ENCODE assay signal across 32 mouse cellular contexts in genomic region chr6:99677325-99677724, GRCm38 (mm10). TPM values are rescaled to one million over a fixed set of nuclear protein-coding genes. Genes with fewer than 3 reads are reported as not detected.
"Had no signal": no experiment of that assay in that cellular context is flagged by ENCODE, and none has a peak within 500 bp of the region (broad histone marks: within the 10 kb centered on the region; RNA-seq: fewer than 3 reads in every experiment).

No protein-coding gene starts in this region.

- H3K36me3 ChIP-seq: heart, embryonic 13.5 days; heart, embryonic 15.5 days; hindbrain, embryonic 13.5 days; hindbrain, embryonic 15.5 days; limb, embryonic 10.5 days; limb, embryonic 12.5 days had no signal

- H3K27me3 ChIP-seq: hindbrain, embryonic 13.5 days; limb, embryonic 12.5 days had no signal

- DNase-seq: forebrain, postnatal 0 days; gastrocnemius, postnatal 14 days; gastrocnemius, postnatal 36 days; heart, adult 18-20 months; heart, postnatal 14 days; heart, postnatal 36 days; kidney, adult 11 months; kidney, adult 2 months; kidney, postnatal 10 days; kidney, postnatal 25 days; kidney, postnatal 4 days; layer of hippocampus, adult 9-11 months; liver had no signal

- H3K9ac ChIP-seq: forebrain, postnatal 0 days; heart, embryonic 13.5 days; heart, embryonic 15.5 days; hindbrain, embryonic 13.5 days; hindbrain, embryonic 15.5 days; limb, embryonic 12.5 days; liver, embryonic 14.5 days had no signal

- H3K9me3 ChIP-seq: heart, embryonic 13.5 days; heart, embryonic 15.5 days; hindbrain, embryonic 13.5 days; hindbrain, embryonic 15.5 days; limb, embryonic 10.5 days; limb, embryonic 12.5 days had no signal

- H3K4me1 ChIP-seq: heart, embryonic 13.5 days; heart, embryonic 15.5 days; limb, embryonic 12.5 days had no signal

- H3K4me2 ChIP-seq: heart, embryonic 11.5 days; heart, embryonic 13.5 days; heart, embryonic 15.5 days; hindbrain, embryonic 13.5 days; hindbrain, embryonic 15.5 days; limb, embryonic 12.5 days; liver, embryonic 11.5 days had no signal

- H3K4me3 ChIP-seq: heart, embryonic 13.5 days; heart, embryonic 15.5 days; hindbrain, embryonic 13.5 days; hindbrain, embryonic 15.5 days; left cerebral cortex, adult 2 months; limb, embryonic 10.5 days; limb, embryonic 12.5 days had no signal

- H3K27ac ChIP-seq: heart, embryonic 13.5 days; heart, embryonic 15.5 days; hindbrain, embryonic 13.5 days; limb, embryonic 10.5 days; limb, embryonic 12.5 days; liver, embryonic 14.5 days had no signal

RNA-seq across cellular contexts. Expression of gene Prok2, which starts 48.9 kb away (rescaled TPM):
- total RNA-seq: gastrocnemius, adult 18-20 months; gastrocnemius, adult 8-10 months; gastrocnemius, postnatal 14 days; gastrocnemius, postnatal 36 days; heart, adult 18-20 months; heart, adult 8-10 months; heart, postnatal 14 days; heart, postnatal 36 days; hematopoietic stem cell, adult 5-6 weeks; hindbrain, postnatal 0 days had no signal
- polyA plus RNA-seq: gonadal fat pad, adult 2 months; heart, embryonic 11.5 days; heart, embryonic 13.5 days; heart, postnatal 0 days; hindbrain, embryonic 11.5 days; kidney, embryonic 14.5 days; limb, embryonic 10.5 days; liver, embryonic 11.5 days had no signal
